Mouse (Mus musculus) embryonic facial prominence, embryonic 12.5 days (tissue): Measurements from ENCODE around the gene Scn8a. TPM values are rescaled to one million over a fixed set of nuclear protein-coding genes. Genes with fewer than 3 reads are reported as not detected.

Source experiments
- ATAC-seq: fragments of 200-750 bp; cut with Nextera tagmentation; 2 replicates; pipeline ENCODE4 v1.8.0; 2017; ENCODE audit not compliant: insufficient number of reproducible peaks, insufficient read depth, low FRiP score, low TSS enrichment
- H3K27ac ChIP-seq: fragments of 300-500 bp; sonication (generic); 2 replicates; pipeline ENCODE4 v1.5.1; 2016; ENCODE audit warnings: mild to moderate bottlenecking
- H3K27me3 ChIP-seq: fragments of 300-500 bp; sonication (generic); 2 replicates; pipeline ENCODE4 v1.6.1; 2016; ENCODE audit warnings: mild to moderate bottlenecking, moderate library complexity
- H3K36me3 ChIP-seq: fragments of 300-500 bp; sonication (generic); 2 replicates; pipeline ENCODE4 v1.6.1; 2016; ENCODE audit warnings: mild to moderate bottlenecking
- H3K4me1 ChIP-seq: fragments of 300-500 bp; sonication (generic); 2 replicates; pipeline ENCODE4 v1.6.1; 2016
- H3K4me2 ChIP-seq: fragments of 300-500 bp; sonication (generic); replicated peaks from 2 replicates; pipeline ENCODE4 v1.6.1; 2016; ENCODE audit warnings: mild to moderate bottlenecking, moderate library complexity
- H3K4me3 ChIP-seq: fragments of 300-500 bp; sonication (generic); 2 replicates; pipeline ENCODE4 v1.5.1; 2016; ENCODE audit warnings: mild to moderate bottlenecking
- H3K9ac ChIP-seq: fragments of 300-500 bp; sonication (generic); 2 replicates; pipeline ENCODE4 v1.6.1; 2016; ENCODE audit warnings: mild to moderate bottlenecking, moderate library complexity
- H3K9me3 ChIP-seq: fragments of 300-500 bp; sonication (generic); 2 replicates; pipeline ENCODE4 v1.6.1; 2016; ENCODE audit warnings: mild to moderate bottlenecking, moderate library complexity
- WGBS: fragments of 180-500 bp; shearing (Covaris S2); methylation state at CpG from one replicate; pipeline ENCODE4 v1.1.7; 2016; 5-methylcytosine and 5-hydroxymethylcytosine counted together
- polyA plus RNA-seq: library from polyadenylated mRNA; unstranded; fragments of >200 nt; fragmentation: Nextera tagmentation; extraction: Ambion mirVana; gene quantifications from 2 replicates; pipeline ENCODE4 v1.2.1, GENCODE M21; 2016

The Scn8a gene
- polyA plus RNA-seq, 1 experiment from 2014 or later: 11.7 TPM

DNA sequence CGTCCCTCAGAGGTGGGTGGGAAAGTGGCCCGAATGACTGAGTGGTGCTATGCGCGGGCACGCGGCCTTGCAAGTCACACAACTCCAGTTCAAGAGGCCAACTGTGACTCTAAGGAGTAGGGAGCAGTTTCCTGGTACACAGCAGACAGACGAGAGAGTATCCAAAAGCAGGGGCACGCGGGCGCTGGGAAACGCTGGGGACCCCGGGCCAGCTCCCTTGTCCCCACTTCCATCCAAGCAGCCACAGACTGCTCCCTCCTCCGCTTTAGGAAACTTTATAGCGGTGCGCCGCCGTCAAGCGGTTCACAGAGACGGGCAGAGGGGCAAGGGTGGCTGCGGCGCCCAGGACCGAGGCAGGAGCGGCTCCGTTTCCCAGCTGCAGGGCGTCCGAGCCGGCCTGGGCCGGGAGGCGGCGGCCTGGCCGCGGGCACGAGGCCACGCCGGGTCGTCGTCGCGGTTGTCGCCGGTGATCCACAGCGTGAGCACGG, 176.4 kb downstream of the Scn8a start:
- H3K4me3 ChIP-seq: peak overlapping the region; percentile 53
- H3K9me3 ChIP-seq: no peaks in the 10 kb centered on the region
- peak overlapping the region; percentile 97 for H3K4me2 ChIP-seq
- under 1% methylated on average over 43 of the region's 43 CpGs for WGBS
- peaks cover 20% of the 10 kb centered on the region; the same call in 1 of the 2 replicates for H3K4me1 ChIP-seq
- no peaks in the 10 kb centered on the region for H3K36me3 ChIP-seq
- no peak overlapping the region for H3K27ac ChIP-seq
- ATAC-seq: no peak
- H3K9ac ChIP-seq: peak overlapping the region; percentile 56
- H3K27me3 ChIP-seq: peaks cover 59% of the 10 kb centered on the region

DNA sequence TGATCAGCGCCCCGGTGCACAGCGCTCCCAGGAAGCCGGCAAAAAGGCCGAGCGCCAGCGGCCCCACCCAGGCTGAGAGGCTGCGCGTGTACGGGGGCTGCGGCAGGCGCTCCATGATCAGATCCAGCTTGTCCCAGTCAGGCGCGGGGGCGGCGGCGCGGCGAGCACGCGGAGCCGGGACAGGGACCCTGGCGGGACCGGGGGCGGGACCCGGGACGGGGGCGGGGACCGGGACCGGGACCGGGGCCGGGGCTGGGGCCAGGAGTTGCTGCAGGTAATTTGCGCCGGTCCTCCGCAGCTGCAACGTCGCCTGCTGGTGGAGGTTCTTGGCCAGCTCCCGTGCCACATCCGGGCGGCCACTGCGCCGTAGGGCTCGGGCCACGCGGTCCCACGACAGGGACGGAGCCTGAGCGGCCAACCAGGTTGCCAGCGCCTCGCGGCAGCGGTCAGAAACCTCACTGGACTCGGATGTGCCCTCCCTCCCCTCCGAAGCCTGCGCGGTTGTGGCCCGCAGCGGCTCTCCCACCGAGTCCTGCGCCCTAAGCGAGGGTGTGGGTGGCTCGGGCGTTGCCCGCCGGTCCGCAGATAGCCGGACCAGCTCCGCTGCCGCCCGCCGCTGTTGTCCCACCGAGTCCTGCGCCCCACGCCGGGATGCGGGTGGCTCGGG, 177.0 kb downstream of the Scn8a start:
- no peak for ATAC-seq
- Histone ChIP-seq H3K9ac (peak overlapping the region; percentile 56), H3K4me1 (peaks cover 20% of the 10 kb centered on the region; the same call in 1 of the 2 replicates), H3K27me3 (peaks cover 55% of the 10 kb centered on the region), H3K9me3 (no peaks in the 10 kb centered on the region), H3K27ac (no peak overlapping the region), H3K4me2 (peak overlapping the region; percentile 97), H3K4me3 (peak overlapping the region; percentile 53), H3K36me3 (no peaks in the 10 kb centered on the region)
- under 1% methylated on average over 66 of the region's 77 CpGs for WGBS

DNA sequence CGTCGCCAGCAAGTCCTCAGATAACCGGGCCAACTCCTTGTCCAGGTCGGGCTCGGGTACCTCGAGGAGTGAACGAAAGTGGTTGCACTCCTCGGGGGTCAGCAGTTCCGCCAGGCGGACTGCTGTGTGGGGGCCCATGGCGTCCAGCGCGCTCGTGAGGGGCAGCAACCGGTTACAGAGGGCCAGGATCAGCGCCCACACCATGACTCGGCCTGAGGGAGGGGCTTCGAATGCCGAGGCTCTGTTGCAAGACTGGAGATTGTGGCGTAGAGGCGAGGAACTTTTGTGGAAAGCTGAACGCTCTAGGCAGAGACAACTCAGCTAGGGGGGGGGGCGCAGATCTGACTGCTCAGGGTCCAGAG, 177.5 kb downstream of the Scn8a start, which contains the start of gene Gm47841:
TSS of gene Gm47841 (minus strand) at position 204 of the 362 bp plus-strand sequence.
- Histone ChIP-seq H3K9me3 (no peaks in the 10 kb centered on the region), H3K9ac (peak within 1 kb of the TSS; percentile 56), H3K4me2 (peak within 1 kb of the TSS; percentile 97), H3K36me3 (no peaks in the 10 kb centered on the region), H3K27me3 (peaks cover 55% of the 10 kb centered on the region), H3K4me3 (peak within 1 kb of the TSS; percentile 53), H3K4me1 (peaks cover 20% of the 10 kb centered on the region; the same call in 1 of the 2 replicates), H3K27ac (no peak within 1 kb of the TSS)
- ATAC-seq: no peak
- WGBS: under 1% methylated on average over 23 of the region's 23 CpGs

DNA sequence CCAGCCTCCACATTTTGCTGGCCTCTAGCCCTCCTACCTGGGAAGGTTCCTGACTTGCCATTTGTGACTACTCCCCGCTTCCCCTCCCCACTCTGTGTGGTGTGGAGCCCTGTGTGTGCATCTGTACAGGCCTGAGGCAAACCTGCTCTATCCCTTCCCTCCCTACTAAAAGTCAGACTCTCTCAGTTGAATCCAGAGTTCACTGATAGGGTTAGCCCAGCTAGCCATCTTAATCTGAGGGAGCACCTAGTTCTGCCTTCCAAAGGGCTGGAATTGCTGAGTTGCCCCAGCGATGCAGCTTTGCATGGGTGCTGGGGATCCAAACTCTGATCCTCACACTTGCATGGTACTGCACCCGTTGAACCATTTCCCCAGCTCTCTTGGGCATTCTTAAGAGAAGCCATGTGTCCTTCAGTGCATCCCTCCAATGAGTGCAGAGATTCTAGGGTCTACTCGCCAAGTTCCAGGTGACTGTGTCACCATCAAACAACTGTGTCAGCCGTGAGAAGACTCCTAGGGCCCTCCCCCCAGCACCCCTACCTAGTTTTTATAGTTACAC, 178.8 kb downstream of the Scn8a start:
- Histone ChIP-seq H3K4me1 (peaks cover 25% of the 10 kb centered on the region; the same call in 1 of the 2 replicates), H3K4me2 (no peak overlapping the region), H3K9ac (no peak overlapping the region), H3K4me3 (no peak overlapping the region), H3K27ac (no peak overlapping the region), H3K36me3 (peaks cover 10% of the 10 kb centered on the region; the same call in 1 of the 2 replicates), H3K9me3 (no peaks in the 10 kb centered on the region), H3K27me3 (peaks cover 60% of the 10 kb centered on the region)
- ATAC-seq: no peak
- WGBS: 44% methylated on average over 5 of the region's 5 CpGs

DNA sequence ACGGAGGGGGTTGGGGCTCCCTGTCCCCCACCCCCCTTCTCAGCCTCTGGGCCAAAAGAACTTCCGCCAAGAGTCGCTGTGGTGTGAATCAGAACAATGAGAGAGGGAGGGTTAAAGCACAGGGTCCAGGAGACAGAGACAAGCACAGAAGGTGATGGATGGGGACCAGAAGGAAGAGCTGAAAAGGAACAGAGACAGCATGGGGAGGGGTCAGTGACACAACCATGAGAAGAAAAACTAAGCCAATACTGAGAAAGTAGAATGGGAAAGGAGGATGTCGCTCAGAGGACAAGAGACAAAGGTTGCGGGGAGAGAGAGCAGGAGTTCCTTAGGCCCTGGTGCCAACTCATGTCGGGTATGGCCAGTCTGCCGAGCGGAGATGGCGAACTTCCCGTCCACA, 182.2 kb downstream of the Scn8a start:
- ATAC-seq: no peak
- Histone ChIP-seq H3K4me3 (no peak overlapping the region), H3K27ac (no peak overlapping the region), H3K9me3 (no peaks in the 10 kb centered on the region), H3K4me2 (no peak overlapping the region), H3K9ac (no peak overlapping the region), H3K36me3 (peaks cover 10% of the 10 kb centered on the region; the same call in 1 of the 2 replicates), H3K27me3 (peaks cover 58% of the 10 kb centered on the region), H3K4me1 (peaks cover 14% of the 10 kb centered on the region; the same call in 1 of the 2 replicates)
- 67% methylated on average over 10 of the region's 10 CpGs for WGBS

DNA sequence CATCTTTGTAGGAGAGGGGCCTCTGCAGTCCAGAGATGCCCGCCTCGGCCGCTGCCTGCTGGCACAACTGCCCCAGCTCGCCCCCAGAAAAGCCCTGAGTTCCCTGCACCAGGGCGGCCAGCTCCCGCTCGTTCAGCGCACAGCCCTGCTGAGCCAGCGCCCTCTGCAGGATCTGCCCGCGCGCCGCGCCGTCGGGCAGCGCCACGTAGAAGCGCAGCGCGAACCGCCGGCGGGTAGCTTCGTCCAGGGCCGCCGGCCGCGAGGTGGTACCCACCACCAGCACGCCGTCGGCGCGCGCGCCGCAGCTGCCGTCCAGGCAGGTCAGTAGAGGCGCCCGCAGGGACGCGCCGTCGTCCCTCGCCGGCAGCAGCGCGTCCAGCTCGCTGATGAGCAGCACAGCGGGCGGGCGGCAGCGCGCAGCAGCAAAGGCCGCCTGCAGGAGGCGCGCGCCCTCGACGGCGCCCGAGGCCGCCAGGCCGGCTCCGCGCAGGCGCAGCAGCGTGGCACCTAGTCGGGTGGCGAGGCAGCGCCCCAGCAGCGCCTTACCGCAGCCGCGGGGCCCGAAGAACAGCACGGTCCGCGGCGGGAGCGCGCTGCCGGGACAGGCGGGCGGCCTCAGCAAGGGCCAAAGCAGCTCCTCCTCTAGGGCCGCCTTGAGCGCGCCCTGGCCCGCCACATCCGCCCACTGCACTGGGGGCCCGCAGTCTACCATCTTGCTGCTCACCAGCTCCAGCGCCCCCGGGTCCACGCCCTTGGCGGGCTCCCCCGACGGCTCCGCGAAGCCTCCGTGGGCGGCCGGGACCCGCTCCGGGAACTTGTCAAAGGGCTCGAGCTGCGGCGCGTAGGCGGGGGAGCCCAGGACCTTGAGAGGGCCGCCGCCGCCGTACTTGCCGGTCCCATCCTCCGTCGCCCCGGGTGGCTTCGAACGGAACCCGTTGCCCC, 183.2 kb downstream of the Scn8a start:
- H3K36me3 ChIP-seq: peaks cover 10% of the 10 kb centered on the region; the same call in 1 of the 2 replicates
- H3K27ac ChIP-seq: no peak overlapping the region
- ATAC-seq: no peak
- peak overlapping the region; percentile 63 for H3K4me2 ChIP-seq
- 23% methylated on average over 113 of the region's 120 CpGs for WGBS
- peak overlapping the region; percentile 33 for H3K4me3 ChIP-seq
- peak overlapping the region; percentile 44 for H3K9ac ChIP-seq
- H3K4me1 ChIP-seq: peaks cover 10% of the 10 kb centered on the region; the same call in 1 of the 2 replicates
- H3K9me3 ChIP-seq: no peaks in the 10 kb centered on the region
- H3K27me3 ChIP-seq: peaks cover 51% of the 10 kb centered on the region

DNA sequence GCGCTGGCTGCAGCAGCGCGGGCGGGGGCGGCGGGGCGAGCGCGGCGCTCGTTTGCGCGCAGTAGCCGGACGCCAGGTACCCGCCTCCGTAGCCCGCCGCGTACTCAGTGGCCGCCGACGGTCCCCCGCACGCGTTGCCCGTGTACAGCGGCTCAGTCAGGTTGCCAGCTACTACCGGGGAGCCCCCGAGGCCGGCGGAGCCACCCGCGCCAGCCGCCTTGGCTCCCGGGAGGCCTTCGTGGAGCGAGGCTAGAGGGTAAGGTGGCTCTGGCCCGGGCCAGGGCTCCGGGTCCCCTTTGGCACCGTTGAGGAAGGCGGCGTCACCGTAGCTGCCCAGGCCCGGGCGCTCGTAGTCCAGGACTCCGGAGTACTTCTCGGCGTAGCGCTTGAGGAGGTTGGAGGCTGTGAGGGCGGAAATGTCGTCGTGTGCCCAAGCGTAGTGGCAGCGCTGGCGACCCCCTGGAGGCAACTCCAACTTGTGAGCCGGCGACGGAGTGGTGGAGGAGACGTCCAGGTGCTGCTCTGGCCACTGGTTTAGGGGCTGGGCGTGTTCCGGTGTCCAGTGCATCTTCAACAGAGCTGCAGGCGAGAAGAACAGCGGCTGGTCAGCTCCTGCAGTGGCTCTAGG, 184.3 kb downstream of the Scn8a start:
- peaks cover 10% of the 10 kb centered on the region; the same call in 1 of the 2 replicates for H3K36me3 ChIP-seq
- H3K9me3 ChIP-seq: no peaks in the 10 kb centered on the region
- H3K4me1 ChIP-seq: peaks cover 10% of the 10 kb centered on the region; the same call in 1 of the 2 replicates
- H3K4me2 ChIP-seq: peak overlapping the region; percentile 63
- ATAC-seq: no peak
- H3K27ac ChIP-seq: no peak overlapping the region
- 11% methylated on average over 65 of the region's 65 CpGs for WGBS
- H3K4me3 ChIP-seq: peak overlapping the region; percentile 33
- peak overlapping the region; percentile 44 for H3K9ac ChIP-seq
- peaks cover 45% of the 10 kb centered on the region for H3K27me3 ChIP-seq

DNA sequence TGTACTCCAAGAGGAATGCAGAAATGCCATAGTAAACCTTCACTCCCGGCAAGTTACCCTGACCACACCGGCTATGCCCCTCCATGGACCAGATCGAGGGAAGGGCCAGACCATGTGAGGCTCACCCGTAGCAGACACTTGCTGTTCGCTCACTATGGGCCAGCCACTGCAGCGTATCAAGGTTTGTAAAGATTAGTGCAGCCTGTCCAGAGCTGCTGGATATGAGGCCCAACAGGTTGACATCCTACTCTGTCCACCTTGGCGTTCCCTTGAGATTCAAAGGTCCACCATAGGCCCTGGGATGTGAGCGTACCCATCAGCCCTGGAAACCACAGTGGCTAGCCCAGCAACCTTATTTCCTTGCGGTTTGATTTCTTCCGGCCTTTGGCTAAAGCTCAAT, 184.9 kb downstream of the Scn8a start:
- no peak overlapping the region for H3K9ac ChIP-seq
- H3K9me3 ChIP-seq: no peaks in the 10 kb centered on the region
- 73% methylated on average over 10 of the region's 10 CpGs for WGBS
- no peak for ATAC-seq
- H3K4me1 ChIP-seq: peaks cover 12% of the 10 kb centered on the region
- H3K4me2 ChIP-seq: no peak overlapping the region
- peaks cover 43% of the 10 kb centered on the region for H3K27me3 ChIP-seq
- no peak overlapping the region for H3K27ac ChIP-seq
- H3K4me3 ChIP-seq: no peak overlapping the region
- peaks cover 10% of the 10 kb centered on the region; the same call in 1 of the 2 replicates for H3K36me3 ChIP-seq

DNA sequence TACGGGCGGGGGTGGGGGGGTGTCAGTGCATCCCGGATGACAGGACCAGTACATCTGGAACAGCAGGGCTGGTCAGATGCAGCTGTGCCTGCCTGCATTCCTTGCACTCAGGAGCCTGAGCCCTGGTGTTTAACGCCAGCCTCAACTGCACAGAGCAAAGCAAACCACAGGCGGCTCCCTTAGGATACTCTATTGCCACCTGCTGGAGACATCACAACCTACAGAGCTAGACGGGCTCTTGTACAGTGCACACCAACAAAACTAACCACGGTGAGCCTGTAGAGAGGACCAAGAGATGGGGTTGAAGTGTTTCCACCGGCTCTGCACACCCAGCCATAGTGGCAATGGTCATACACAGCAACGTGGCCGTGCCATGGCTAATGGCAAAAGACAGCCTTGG, 186.6 kb downstream of the Scn8a start:
- Histone ChIP-seq H3K4me1 (peaks cover 21% of the 10 kb centered on the region), H3K27me3 (peaks cover 39% of the 10 kb centered on the region), H3K27ac (no peak overlapping the region), H3K4me2 (no peak overlapping the region), H3K4me3 (no peak overlapping the region), H3K9me3 (no peaks in the 10 kb centered on the region), H3K36me3 (peaks cover 10% of the 10 kb centered on the region; the same call in 1 of the 2 replicates), H3K9ac (no peak overlapping the region)
- peak; percentile 65; the same call in 1 of the 2 replicates for ATAC-seq
- WGBS: 41% methylated on average over 10 of the region's 10 CpGs

DNA sequence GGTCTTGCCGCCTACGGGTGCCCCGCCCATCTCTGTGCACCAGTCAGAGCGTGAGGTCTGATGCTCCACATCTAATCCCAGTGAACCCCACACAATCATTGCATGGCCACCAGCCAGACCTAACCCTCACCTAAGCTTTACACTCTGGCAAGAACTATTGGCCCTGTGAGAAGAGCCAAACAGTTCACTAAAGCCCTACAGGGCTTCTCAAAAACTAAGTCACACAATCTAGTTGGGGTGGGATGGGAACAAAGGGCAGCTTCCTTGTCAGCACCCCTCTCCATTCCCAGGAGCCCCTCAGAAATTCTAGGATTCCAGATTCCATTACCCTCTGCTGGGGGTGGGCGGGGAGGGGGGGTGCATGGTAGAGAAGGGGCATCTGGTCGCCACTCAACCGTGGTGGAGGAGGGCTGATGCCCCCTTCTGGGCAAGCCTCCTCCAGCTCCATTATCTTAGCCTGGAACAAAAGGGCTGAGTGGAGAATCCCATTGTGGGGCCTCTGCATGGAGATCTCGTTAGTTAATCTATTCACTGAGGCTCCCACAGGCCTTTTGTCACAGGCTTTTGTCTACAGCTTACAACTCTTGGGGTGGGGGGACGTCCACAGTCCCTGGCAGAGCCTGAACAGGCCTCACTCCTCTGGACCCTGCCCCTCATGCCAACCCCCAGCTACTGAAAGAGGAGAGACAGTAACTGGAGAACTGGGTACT, 190.1 kb downstream of the Scn8a start:
- Histone ChIP-seq H3K4me2 (no peak overlapping the region), H3K9ac (no peak overlapping the region), H3K27ac (no peak overlapping the region), H3K27me3 (peaks cover 10% of the 10 kb centered on the region), H3K4me1 (peaks cover 22% of the 10 kb centered on the region), H3K9me3 (no peaks in the 10 kb centered on the region), H3K36me3 (no peaks in the 10 kb centered on the region), H3K4me3 (no peak overlapping the region)
- 41% methylated on average over 9 of the region's 9 CpGs for WGBS
- ATAC-seq: no peak
